Mouse (Mus musculus) kidney, adult 2 months (tissue): ENCODE data around the gene Pitpnm1.

Experiments used
- CTCF ChIP-seq: fragments of 200-500 bp; conservative IDR thresholded peaks from 2 replicates; pipeline ENCODE4 v1.5.1; 2011; ENCODE audit warnings: low read depth, mild to moderate bottlenecking, control low read depth, low read length, moderate library complexity, mixed read lengths; ENCODE audit not compliant: insufficient read depth, insufficient read length
- POLR2A ChIP-seq: fragments of 200-500 bp; IDR thresholded peaks from one replicate; pipeline ENCODE4 v1.6.1; 2011; ENCODE audit warnings: low read depth, low read length, control low read depth

DNA sequence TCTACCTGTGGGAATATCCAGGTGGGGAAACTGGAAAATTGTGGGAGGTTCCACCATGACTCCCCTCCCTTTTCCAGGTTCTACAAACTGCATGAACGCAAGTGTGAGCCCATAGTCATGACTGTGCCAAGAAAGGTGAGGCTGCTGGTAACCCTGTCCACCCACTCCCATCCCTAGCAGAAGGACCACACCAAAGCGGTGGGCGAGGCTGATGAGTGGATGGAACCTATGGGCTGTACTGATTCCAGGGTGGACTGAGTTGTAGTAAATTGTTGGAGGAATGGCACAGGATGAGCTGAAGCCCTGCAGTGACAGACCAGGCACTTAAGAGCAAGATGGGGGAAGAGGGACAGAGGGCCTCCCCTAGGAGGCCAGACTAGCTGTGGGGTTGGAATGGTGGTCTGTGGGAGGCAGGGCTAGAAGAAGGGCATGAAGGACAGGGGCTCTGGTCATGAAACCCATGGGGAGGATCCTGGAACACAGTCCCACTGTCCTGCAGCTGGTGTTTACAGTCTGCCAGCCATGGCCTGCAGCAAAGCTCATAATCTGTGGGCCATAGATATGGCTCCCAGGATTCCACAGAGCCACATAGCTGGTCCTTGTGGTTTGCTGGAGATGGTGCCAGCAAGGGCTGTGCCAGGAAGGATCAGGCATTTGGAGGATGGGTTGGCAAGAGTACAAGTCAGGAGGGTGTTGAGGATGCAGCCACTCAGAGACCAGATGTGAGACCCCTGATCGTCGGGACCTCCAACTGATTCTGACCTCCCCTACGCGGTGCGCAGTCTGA, 52.8 kb downstream of the Pitpnm1 start:
- TF ChIP-seq CTCF (no peak), POLR2A (no peak)
